Mouse (Mus musculus) MEL (cell line): ENCODE results near the gene Zdhhc17. TPM values are rescaled to one million over a fixed set of nuclear protein-coding genes. Genes with fewer than 3 reads are reported as not detected.

Experiments
- DNase-seq: peaks from one replicate; pipeline ENCODE4 v3.0.0; 2011; ENCODE audit warnings: low read depth, low spot score
- H3K27ac ChIP-seq: 2 replicates; pipeline ENCODE4 v1.5.1; 2012; ENCODE audit warnings: low read depth, mild to moderate bottlenecking, control low read depth, low read length, moderate library complexity; ENCODE audit not compliant: control insufficient read depth
- H3K27me3 ChIP-seq, 2 experiments: fragments of 150-350 bp in 1 of 2; sonication (generic) in 1 of 2; 2 replicates each; pipeline ENCODE4 v1.6.1; 2012; ENCODE audit warnings: low read length in 2 of 2, mild to moderate bottlenecking in 2 of 2, improper control_type of control experiment in 1 of 2, moderate library complexity in 1 of 2; ENCODE audit not compliant: insufficient read depth in 2 of 2, control insufficient read depth in 1 of 2
- H3K36me3 ChIP-seq, 2 experiments: 2 replicates each; pipeline ENCODE4 v1.6.1; 2012 to 2014; ENCODE audit warnings: low read length in 2 of 2, improper control_type of control experiment in 1 of 2, inconsistent platforms in 1 of 2, mild to moderate bottlenecking in 1 of 2; ENCODE audit not compliant: insufficient read depth in 2 of 2, control insufficient read depth in 1 of 2
- H3K4me1 ChIP-seq, 2 experiments: fragments of 150-350 bp in 1 of 2; sonication (generic) in 1 of 2; 2 replicates each; pipeline ENCODE4 v1.6.1; 2012; ENCODE audit warnings: low read length in 2 of 2, improper control_type of control experiment in 1 of 2, mild to moderate bottlenecking in 1 of 2; ENCODE audit not compliant: insufficient read depth in 2 of 2, control insufficient read depth in 1 of 2
- H3K4me3 ChIP-seq, 2 experiments: fragments of 150-350 bp in 1 of 2; sonication (generic) in 1 of 2; 2 replicates each; pipeline ENCODE4 v1.5.1; 2012; ENCODE audit warnings: low read depth in 2 of 2, low read length in 2 of 2, mild to moderate bottlenecking in 2 of 2, moderate library complexity in 2 of 2, control low read depth in 1 of 2, improper control_type of control experiment in 1 of 2; ENCODE audit not compliant: control insufficient read depth in 1 of 2, insufficient read depth in 1 of 2
- H3K79me2 ChIP-seq: 2 replicates; pipeline ENCODE4 v1.6.1; 2012; ENCODE audit warnings: mild to moderate bottlenecking, low read length, moderate library complexity; ENCODE audit not compliant: control insufficient read depth, poor library complexity, insufficient read depth
- H3K9ac ChIP-seq: 2 replicates; pipeline ENCODE4 v1.6.1; 2012; ENCODE audit warnings: low read depth, mild to moderate bottlenecking, control low read depth, low read length, moderate library complexity; ENCODE audit not compliant: control insufficient read depth, poor library complexity, severe bottlenecking
- H3K9me3 ChIP-seq: fragments of 150-350 bp; sonication (generic); replicated peaks from 2 replicates; pipeline ENCODE4 v1.6.1; 2012; ENCODE audit warnings: mild to moderate bottlenecking, low read length, improper control_type of control experiment, moderate library complexity; ENCODE audit not compliant: insufficient read depth
- BHLHE40 ChIP-seq: IDR thresholded peaks from 2 replicates; pipeline ENCODE4 v1.6.1; 2012; ENCODE audit warnings: low read depth, mild to moderate bottlenecking, inconsistent platforms, low read length, improper control_type of control experiment, borderline replicate concordance
- CHD1 ChIP-seq: IDR thresholded peaks from 2 replicates; pipeline ENCODE4 v1.6.1; 2012; ENCODE audit warnings: low read depth, mild to moderate bottlenecking, inconsistent platforms, low read length, improper control_type of control experiment
- CHD2 ChIP-seq: IDR thresholded peaks from 2 replicates; pipeline ENCODE4 v1.6.1; 2011; ENCODE audit warnings: low read length, improper control_type of control experiment
- CTCF ChIP-seq, 3 experiments: IDR thresholded peaks in 2 of 3; conservative IDR thresholded peaks in 1 of 3; 2 replicates each; pipeline ENCODE4 v1.5.1; 2011 to 2012; ENCODE audit warnings: low read length in 3 of 3, low read depth in 2 of 3, mild to moderate bottlenecking in 2 of 3, improper control_type of control experiment in 1 of 3, inconsistent platforms in 1 of 3, mixed read lengths in 1 of 3, moderate library complexity in 1 of 3; ENCODE audit not compliant: control insufficient read depth in 1 of 3, insufficient read depth in 1 of 3, poor library complexity in 1 of 3, severe bottlenecking in 1 of 3
- ELF1 ChIP-seq: IDR thresholded peaks from 2 replicates; pipeline ENCODE4 v1.6.1; 2014; ENCODE audit warnings: low read depth, mild to moderate bottlenecking, inconsistent platforms, low read length, improper control_type of control experiment, moderate library complexity
- EP300 ChIP-seq, 2 experiments: IDR thresholded peaks; 2 replicates each; pipeline ENCODE4 v1.6.1; 2011; ENCODE audit warnings: improper control_type of control experiment in 2 of 2, low read length in 2 of 2, low read depth in 1 of 2, mild to moderate bottlenecking in 1 of 2
- GABPA ChIP-seq: IDR thresholded peaks from 2 replicates; pipeline ENCODE4 v1.6.1; 2012; ENCODE audit warnings: low read depth, mild to moderate bottlenecking, inconsistent platforms, low read length, improper control_type of control experiment, moderate library complexity
- GATA1 ChIP-seq: IDR thresholded peaks from 2 replicates; pipeline ENCODE4 v1.6.1; 2011; ENCODE audit warnings: low read depth, low read length, improper control_type of control experiment
- HCFC1 ChIP-seq: IDR thresholded peaks from 2 replicates; pipeline ENCODE4 v1.6.1; 2012; ENCODE audit warnings: low read depth, mild to moderate bottlenecking, inconsistent platforms, low read length, improper control_type of control experiment, moderate library complexity
- JUND ChIP-seq: IDR thresholded peaks from 2 replicates; pipeline ENCODE4 v1.6.1; 2011; ENCODE audit warnings: low read depth, mild to moderate bottlenecking, improper control_type of control experiment, low read length
- KAT2A ChIP-seq: conservative IDR thresholded peaks from 2 replicates; pipeline ENCODE4 v1.6.1; 2012; ENCODE audit warnings: low read depth, low read length, improper control_type of control experiment, inconsistent platforms
- MAFK ChIP-seq: IDR thresholded peaks from 2 replicates; pipeline ENCODE4 v1.6.1; 2011; ENCODE audit warnings: low read depth, mild to moderate bottlenecking, low read length, improper control_type of control experiment, borderline replicate concordance
- MAX ChIP-seq: IDR thresholded peaks from 2 replicates; pipeline ENCODE4 v1.6.1; 2011; ENCODE audit warnings: low read length, improper control_type of control experiment
- MAZ ChIP-seq: IDR thresholded peaks from 2 replicates; pipeline ENCODE4 v1.6.1; 2012; ENCODE audit warnings: low read depth, mild to moderate bottlenecking, inconsistent platforms, low read length, improper control_type of control experiment
- MEF2A ChIP-seq: IDR thresholded peaks from 2 replicates; pipeline ENCODE4 v1.6.1; 2014; ENCODE audit warnings: low read depth, mild to moderate bottlenecking, inconsistent platforms, low read length, improper control_type of control experiment; ENCODE audit not compliant: poor library complexity, insufficient replicate concordance, severe bottlenecking; ENCODE audit errors: extremely low read depth
- MXI1 ChIP-seq: IDR thresholded peaks from 2 replicates; pipeline ENCODE4 v1.6.1; 2011; ENCODE audit warnings: mild to moderate bottlenecking, low read depth, low read length, improper control_type of control experiment
- MYB ChIP-seq: IDR thresholded peaks from 2 replicates; pipeline ENCODE4 v1.6.1; 2011; ENCODE audit warnings: mild to moderate bottlenecking, low read depth, low read length, improper control_type of control experiment
- MYC ChIP-seq: IDR thresholded peaks from 2 replicates; pipeline ENCODE4 v1.6.1; 2011; ENCODE audit warnings: low read depth, mild to moderate bottlenecking, low read length, improper control_type of control experiment, moderate library complexity
- NELFE ChIP-seq: IDR thresholded peaks from 2 replicates; pipeline ENCODE4 v1.6.1; 2011; ENCODE audit warnings: low read depth, low read length, improper control_type of control experiment
- POLR2A ChIP-seq, 2 experiments: IDR thresholded peaks; 2 replicates each; pipeline ENCODE4 v1.6.1; 2011 to 2012; ENCODE audit warnings: low read length in 2 of 2, mild to moderate bottlenecking in 2 of 2, control low read depth in 1 of 2, improper control_type of control experiment in 1 of 2, low read depth in 1 of 2, moderate library complexity in 1 of 2; ENCODE audit not compliant: control insufficient read depth in 1 of 2, insufficient read depth in 1 of 2, poor library complexity in 1 of 2
- POLR2AphosphoS2 ChIP-seq: IDR thresholded peaks from 2 replicates; pipeline ENCODE4 v1.6.1; 2011; ENCODE audit warnings: low read length, improper control_type of control experiment
- POLR2AphosphoS5 ChIP-seq: IDR thresholded peaks from 2 replicates; pipeline ENCODE4 v1.6.1; 2012; ENCODE audit warnings: low read depth, borderline replicate concordance, mild to moderate bottlenecking, inconsistent platforms, low read length, moderate library complexity, mixed read lengths
- RAD21 ChIP-seq: IDR thresholded peaks from 2 replicates; pipeline ENCODE4 v1.6.1; 2011; ENCODE audit warnings: mild to moderate bottlenecking, low read depth, low read length, improper control_type of control experiment
- RCOR1 ChIP-seq: IDR thresholded peaks from 2 replicates; pipeline ENCODE4 v1.6.1; 2012; ENCODE audit warnings: low read depth, mild to moderate bottlenecking, inconsistent platforms, low read length, improper control_type of control experiment
- SIN3A ChIP-seq: IDR thresholded peaks from 2 replicates; pipeline ENCODE4 v1.6.1; 2012; ENCODE audit warnings: low read length, improper control_type of control experiment, inconsistent platforms
- SMC3 ChIP-seq: IDR thresholded peaks from 2 replicates; pipeline ENCODE4 v1.6.1; 2011; ENCODE audit warnings: low read depth, low read length, improper control_type of control experiment
- TAL1 ChIP-seq: IDR thresholded peaks from 2 replicates; pipeline ENCODE4 v1.6.1; 2012; ENCODE audit warnings: mild to moderate bottlenecking, inconsistent platforms, low read length, moderate library complexity, mixed read lengths
- TBP ChIP-seq: IDR thresholded peaks from 2 replicates; pipeline ENCODE4 v1.8.0; 2011; ENCODE audit warnings: low read depth, low read length, improper control_type of control experiment
- TCF12 ChIP-seq: IDR thresholded peaks from 2 replicates; pipeline ENCODE4 v1.6.1; 2014; ENCODE audit warnings: low read depth, mild to moderate bottlenecking, inconsistent platforms, low read length, improper control_type of control experiment, moderate library complexity
- UBTF ChIP-seq: IDR thresholded peaks from 2 replicates; pipeline ENCODE4 v1.6.1; 2012; ENCODE audit warnings: low read depth, mild to moderate bottlenecking, inconsistent platforms, low read length, improper control_type of control experiment, moderate library complexity, borderline replicate concordance; ENCODE audit not compliant: insufficient read depth
- USF1 ChIP-seq: IDR thresholded peaks from 2 replicates; pipeline ENCODE4 v1.6.1; 2014; ENCODE audit warnings: low read depth, mild to moderate bottlenecking, inconsistent platforms, low read length, improper control_type of control experiment, moderate library complexity
- USF2 ChIP-seq, 2 experiments: IDR thresholded peaks; 2 replicates each; pipeline ENCODE4 v1.6.1; 2011 to 2012; ENCODE audit warnings: improper control_type of control experiment in 2 of 2, low read length in 2 of 2, borderline replicate concordance in 1 of 2, inconsistent platforms in 1 of 2, low read depth in 1 of 2, mild to moderate bottlenecking in 1 of 2; ENCODE audit not compliant: insufficient read depth in 1 of 2
- ZC3H11A ChIP-seq: IDR thresholded peaks from 2 replicates; pipeline ENCODE4 v1.6.1; 2012; ENCODE audit warnings: low read depth, mild to moderate bottlenecking, inconsistent platforms, low read length, improper control_type of control experiment
- ZMIZ1 ChIP-seq: IDR thresholded peaks from 2 replicates; pipeline ENCODE4 v1.6.1; 2012; ENCODE audit warnings: low read depth, mild to moderate bottlenecking, inconsistent platforms, low read length, improper control_type of control experiment, moderate library complexity
- ZNF384 ChIP-seq: IDR thresholded peaks from 2 replicates; pipeline ENCODE4 v1.6.1; 2012; ENCODE audit warnings: low read depth, mild to moderate bottlenecking, inconsistent platforms, low read length, improper control_type of control experiment
- polyA plus RNA-seq, 2 experiments: library from polyadenylated mRNA; stranded (reverse) in 1 of 2; unstranded in 1 of 2; fragments of >175 nt in 1 of 2; fragments of >200 nt in 1 of 2; gene quantifications; 2 replicates each; pipeline versions ENCODE4 v1.2.1 to v1.2.4; 2012; ENCODE audit warnings: low replicate concordance in 2 of 2, low read depth in 1 of 2; ENCODE audit not compliant: insufficient read length in 2 of 2, insufficient read depth in 1 of 2, missing spikeins in 1 of 2
- total RNA-seq: library from RNA; depleted of rRNA; stranded (reverse); fragments of 300-350 nt; gene quantifications from 2 replicates; pipeline ENCODE4 v1.2.3, GENCODE M21; 2012

The Zdhhc17 gene
- total and polyA plus RNA-seq, 3 experiments = 14.9 to 16.6 TPM; not detected in 1

DNA sequence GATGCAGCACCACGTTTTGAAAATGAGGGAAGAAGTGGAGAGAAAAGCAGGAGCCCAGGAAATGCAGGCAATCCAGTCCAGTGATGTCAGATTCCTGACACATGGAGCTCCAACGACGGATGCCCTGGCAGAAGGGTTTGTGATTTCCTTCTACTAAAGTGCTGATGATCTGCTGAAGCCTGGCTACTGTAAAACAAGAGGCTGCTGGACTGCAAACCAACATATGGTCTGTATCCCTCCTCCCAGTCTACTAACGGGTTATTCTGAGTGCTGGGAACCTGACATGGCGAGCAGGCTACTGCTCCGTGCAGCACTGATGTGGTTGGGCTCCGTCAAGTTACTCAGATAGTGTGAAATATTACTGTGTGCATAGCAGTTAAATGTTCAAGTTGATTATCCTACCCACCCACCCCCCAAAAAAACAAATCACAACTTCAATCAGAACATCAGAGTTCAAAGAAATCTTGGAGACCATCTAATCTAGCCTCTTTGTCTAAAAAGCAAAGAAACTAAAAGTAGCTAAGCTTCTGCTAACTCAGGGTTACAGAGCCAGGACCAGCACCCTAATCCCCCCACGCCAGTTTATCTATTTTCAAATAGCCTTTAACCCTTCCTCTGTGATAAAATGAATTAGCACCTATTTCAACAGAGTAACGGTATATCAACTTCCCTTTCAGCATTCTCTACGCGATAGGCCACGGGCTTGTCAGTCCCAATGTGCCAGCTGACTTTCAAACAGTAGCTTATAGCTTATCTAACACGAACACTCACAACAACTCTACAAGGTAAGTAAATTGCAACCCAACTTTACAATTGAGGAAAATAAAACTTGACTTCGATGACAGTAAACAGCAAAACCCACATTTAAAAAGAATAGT, 4.1 kb downstream of the Zdhhc17 start:
- H3K9ac ChIP-seq = peak overlapping the region; percentile 16; the same call in 1 of the 2 replicates
- no peaks in the 10 kb centered on the region for H3K27me3 ChIP-seq
- peak overlapping the region; percentile 79 for H3K27ac ChIP-seq
- peaks cover 19 to 27% of the 10 kb centered on the region in 2 experiments for H3K4me1 ChIP-seq
- peaks cover 4 to 37% of the 10 kb centered on the region in 2 experiments; a peak in 3 of 4 replicates for H3K36me3 ChIP-seq
- no peaks in the 10 kb centered on the region for H3K9me3 ChIP-seq
- peaks cover 43% of the 10 kb centered on the region for H3K79me2 ChIP-seq
- DNase-seq = peak; percentile 92
- H3K4me3 ChIP-seq = peak overlapping the region; percentile 6 to 10; a peak in 2 of 4 replicates
- TF ChIP-seq TBP = peak; percentile 57; the same call in 1 of the 2 replicates
- TF ChIP-seq SIN3A = peak; percentile 98
- peak; percentile 68 for TF ChIP-seq MXI1
- no peak for TF ChIP-seq CHD2
- TF ChIP-seq UBTF = no peak
- TF ChIP-seq ZNF384 = peak; percentile 4; the same call in 1 of the 2 replicates
- TF ChIP-seq ELF1 = no peak; the same call in 1 of the 2 replicates
- TF ChIP-seq ZMIZ1 = no peak
- peak; percentile 97 for TF ChIP-seq TCF12
- peak; percentile 81 for TF ChIP-seq TAL1
- TF ChIP-seq RAD21 = no peak
- peak; percentile 54; the same call in 1 of the 2 replicates for TF ChIP-seq MYC
- TF ChIP-seq GATA1 = peak; percentile 98
- peak; percentile 55; the same call in 1 of the 2 replicates for TF ChIP-seq MAZ
- no peak for TF ChIP-seq NELFE
- TF ChIP-seq MYB = peak; percentile 96
- peak; percentile 44; the same call in 1 of the 2 replicates for TF ChIP-seq MAX
- TF ChIP-seq USF1 = peak; percentile 56
- no peak for TF ChIP-seq POLR2AphosphoS5
- TF ChIP-seq POLR2AphosphoS2 = no peak
- TF ChIP-seq POLR2A (IDR thresholded peaks at IDR 0.05; ENCODE audit: control insufficient read depth in 1 of 2, insufficient read depth in 1 of 2, low read depth in 1 of 2, low read length in 2 of 2, poor library complexity in 1 of 2) = no peak
- no peak for TF ChIP-seq USF2 (IDR thresholded peaks at IDR 0.05; ENCODE audit: borderline replicate concordance in 1 of 2, insufficient read depth in 1 of 2, low read depth in 1 of 2, low read length in 2 of 2)
- TF ChIP-seq HCFC1 = no peak; the same call in none of the 2 replicates
- TF ChIP-seq CTCF (IDR thresholded peaks at IDR 0.05 in 2 of 3, conservative IDR thresholded peaks at IDR 0.05 in 1 of 3; ENCODE audit: control insufficient read depth in 1 of 3, insufficient read depth in 1 of 3, low read depth in 2 of 3, low read length in 3 of 3, poor library complexity in 1 of 3, severe bottlenecking in 1 of 3) = no peak
- peak; percentile 53; the same call in 1 of the 2 replicates for TF ChIP-seq MAFK
- peak; percentile 39; the same call in 1 of the 2 replicates for TF ChIP-seq BHLHE40
- no peak for TF ChIP-seq MEF2A
- TF ChIP-seq JUND = no peak; the same call in 1 of the 2 replicates
- TF ChIP-seq CHD1 = no peak
- no peak for TF ChIP-seq GABPA
- TF ChIP-seq SMC3 = no peak
- TF ChIP-seq RCOR1 = peak; percentile 98
- peak; percentile 95 to 98 for TF ChIP-seq EP300 (IDR thresholded peaks at IDR 0.05; ENCODE audit: low read depth in 1 of 2, low read length in 2 of 2)
- TF ChIP-seq KAT2A = no peak
- TF ChIP-seq ZC3H11A = no peak
